Mouse (Mus musculus): ENCODE results near the gene Smurf1.

The Smurf1 gene

DNA sequence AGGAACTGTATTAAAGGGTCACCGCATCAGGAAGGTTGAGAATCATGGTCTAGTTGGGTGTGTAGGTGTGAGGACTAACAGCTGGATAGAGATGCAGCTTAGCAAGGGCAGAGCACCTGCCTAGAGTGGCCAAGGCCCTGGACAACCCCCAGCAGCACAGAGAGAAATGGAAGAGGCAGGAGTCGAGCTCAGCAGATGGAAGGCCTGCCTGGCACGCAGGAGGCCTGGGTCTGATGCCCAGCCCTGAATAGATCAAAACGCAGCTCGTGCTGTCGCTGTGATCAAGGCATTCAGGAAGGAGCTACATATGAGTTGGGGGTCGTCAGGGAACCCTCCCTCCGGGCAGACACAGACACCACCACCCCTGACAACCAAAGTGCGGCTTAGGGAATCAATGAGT, 7.4 kb downstream of the Smurf1 start:
- DNase-seq (ENCODE audit: inconsistent ontology term) = no peak

DNA sequence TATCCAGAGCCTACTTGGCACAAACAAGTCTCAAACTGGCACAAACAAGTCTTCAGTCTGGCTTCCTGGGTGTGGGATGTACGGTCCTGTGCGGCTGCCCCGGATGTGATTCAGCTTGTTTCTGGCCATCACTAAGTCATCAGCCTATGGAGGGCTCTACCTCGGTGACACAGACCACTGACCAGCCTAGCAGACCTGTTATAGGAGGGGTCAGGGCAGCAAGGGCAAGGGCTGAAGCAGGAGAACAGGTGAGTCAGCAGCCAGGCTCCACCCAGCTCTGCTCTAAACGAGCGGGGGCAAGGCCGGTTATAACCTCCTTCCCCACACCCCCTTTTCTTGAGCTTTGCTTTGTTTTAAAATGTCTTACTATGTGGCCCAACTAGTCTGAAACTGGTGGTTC, 11.2 kb downstream of the Smurf1 start:
- no peak for DNase-seq (ENCODE audit: inconsistent ontology term)

DNA sequence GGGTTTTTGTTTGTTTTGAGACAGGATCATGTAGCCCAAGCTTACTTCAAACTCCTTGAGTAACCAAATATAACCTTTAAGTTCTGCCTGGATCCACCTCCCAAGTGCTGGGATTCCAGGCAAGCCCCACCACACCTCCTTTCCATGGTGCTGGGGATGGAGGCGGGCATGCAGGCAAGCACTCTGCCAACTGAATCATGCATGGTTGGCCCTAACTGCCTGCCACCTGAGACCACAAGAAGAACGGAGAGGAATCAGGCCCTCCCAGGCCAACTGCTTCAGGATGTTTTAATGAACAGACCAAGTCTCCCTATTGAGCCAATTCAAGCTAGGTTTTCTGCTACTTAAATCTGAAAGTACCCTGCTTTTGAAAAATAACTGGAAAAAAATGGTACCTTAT, 13.1 kb downstream of the Smurf1 start:
- DNase-seq (ENCODE audit: inconsistent ontology term) = no peak

DNA sequence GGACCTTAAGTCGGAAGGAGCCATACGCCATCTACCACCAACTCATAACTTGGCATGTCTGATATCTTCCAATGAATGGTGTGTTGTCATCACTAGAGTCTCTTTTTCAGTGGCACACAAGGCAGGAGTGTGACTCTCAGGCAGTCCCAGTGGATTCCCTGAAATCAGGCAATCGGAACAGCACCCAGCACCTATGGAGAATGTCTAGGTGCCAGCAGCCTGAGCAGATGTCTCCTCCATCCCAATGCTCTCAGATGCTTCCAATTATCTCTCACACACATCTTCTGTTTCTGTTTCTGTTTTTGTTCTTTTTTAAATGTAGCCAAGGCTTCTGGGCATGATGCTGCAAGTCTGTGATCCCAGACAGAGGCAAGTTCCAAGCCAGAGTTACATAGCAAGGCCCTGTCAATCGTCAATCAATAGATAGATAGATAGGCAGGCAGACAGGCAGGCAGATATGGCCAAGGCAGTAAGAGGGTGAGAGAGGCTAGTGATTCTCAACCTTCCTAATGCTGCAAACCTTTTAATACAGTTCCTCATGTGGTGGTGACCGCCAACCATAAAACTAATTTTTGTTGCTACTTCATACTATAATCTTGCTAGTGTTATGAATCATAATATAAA, 15.1 kb downstream of the Smurf1 start:
- DNase-seq (ENCODE audit: inconsistent ontology term) = no peak

DNA sequence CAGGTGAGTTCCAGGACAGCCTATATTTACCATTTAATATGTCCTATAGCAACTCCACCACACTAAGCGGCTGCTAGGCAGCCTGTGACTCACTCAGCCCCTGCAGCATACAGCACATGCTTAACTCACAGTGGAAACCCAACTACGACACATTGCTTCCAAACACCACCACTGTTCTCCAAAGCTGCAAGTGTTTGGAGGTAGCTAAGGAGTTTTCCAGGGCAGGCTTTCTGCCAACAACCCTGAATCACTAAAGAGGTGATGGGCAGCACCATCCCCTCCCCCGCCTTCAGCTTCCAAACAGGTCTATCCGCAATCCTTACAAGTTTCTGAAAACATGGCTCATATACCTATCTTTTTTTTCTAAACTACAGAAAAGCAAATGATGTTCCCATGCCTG, 15.8 kb downstream of the Smurf1 start:
- DNase-seq (ENCODE audit: inconsistent ontology term) = no peak

DNA sequence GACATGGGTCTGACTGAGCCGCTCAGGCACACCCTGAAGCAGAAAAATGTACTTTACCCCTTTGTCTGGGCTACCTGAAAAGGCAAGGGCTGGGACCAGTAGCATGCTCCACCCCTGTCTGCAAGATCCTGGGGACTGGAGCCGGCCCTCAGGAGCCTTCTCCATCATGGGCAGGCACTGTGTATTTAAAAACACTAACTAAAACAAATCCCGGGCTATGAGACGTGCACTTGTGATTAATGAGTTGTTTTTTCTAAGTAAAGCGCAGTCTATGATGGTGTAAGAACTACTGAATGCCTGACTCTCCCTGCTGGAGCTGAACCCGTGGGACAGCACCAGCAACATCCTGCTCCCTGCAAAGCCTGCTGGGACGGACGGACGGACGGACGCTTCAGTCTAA, 17.2 kb downstream of the Smurf1 start:
- no peak for DNase-seq (ENCODE audit: inconsistent ontology term)

DNA sequence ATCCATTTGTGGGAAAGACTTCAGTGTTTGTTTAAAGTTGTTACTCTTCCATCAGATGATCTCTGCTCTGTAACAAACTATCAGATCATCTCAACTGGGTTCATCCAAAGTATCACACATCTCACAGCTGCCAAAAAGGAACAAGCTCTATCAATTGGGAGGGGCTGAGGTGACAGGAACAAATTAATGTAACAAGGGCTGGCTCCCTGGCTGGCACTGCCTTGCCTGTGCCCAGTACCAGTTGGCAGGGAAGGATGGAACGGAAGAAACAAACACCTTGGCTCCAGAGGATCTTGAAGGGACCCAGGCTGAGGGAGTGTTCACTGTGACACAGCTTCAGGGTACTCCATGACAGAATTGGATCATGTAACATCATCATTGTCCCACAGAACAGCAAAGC, 17.6 kb downstream of the Smurf1 start:
- no peak for DNase-seq (ENCODE audit: inconsistent ontology term)

DNA sequence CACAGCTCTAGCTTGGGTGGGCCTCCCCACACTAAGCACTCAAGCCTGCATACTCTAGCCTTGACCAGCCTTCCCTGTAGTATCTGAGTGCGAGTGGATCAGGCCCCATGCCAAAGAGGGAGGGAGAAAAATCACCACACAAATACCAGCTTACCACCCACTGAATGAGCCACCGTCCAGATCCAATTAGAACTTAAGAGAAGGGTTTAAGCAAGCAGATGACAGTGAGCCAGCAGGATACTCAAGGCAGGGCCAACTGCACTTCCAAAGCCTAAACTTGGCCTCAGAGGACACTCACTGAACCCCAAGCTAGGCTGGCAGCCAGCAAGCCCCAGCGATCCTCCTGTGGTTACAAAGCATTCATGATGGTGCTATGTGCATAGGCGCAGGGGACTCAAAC, 19.6 kb downstream of the Smurf1 start:
- peak; percentile 95 for DNase-seq (ENCODE audit: inconsistent ontology term)

DNA sequence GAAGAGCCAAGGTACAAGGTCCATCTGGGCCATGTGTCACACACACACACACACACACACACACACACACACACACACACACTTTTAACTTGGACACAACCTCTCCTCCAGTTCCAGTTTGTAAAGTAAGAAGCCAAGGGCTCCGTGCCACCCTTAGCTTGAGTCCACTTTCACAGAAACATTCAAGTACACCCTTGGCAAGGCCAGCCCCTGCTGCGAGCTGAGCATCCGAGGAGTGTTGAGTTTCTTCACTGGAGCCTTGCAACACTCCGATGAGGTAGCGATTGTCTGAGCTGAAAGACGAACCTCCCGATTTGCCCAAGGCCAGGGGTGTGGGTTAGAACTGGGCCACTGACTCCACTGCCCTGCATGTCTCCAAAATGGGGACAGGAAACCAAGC, 20.7 kb downstream of the Smurf1 start:
- DNase-seq (ENCODE audit: inconsistent ontology term) = no peak

DNA sequence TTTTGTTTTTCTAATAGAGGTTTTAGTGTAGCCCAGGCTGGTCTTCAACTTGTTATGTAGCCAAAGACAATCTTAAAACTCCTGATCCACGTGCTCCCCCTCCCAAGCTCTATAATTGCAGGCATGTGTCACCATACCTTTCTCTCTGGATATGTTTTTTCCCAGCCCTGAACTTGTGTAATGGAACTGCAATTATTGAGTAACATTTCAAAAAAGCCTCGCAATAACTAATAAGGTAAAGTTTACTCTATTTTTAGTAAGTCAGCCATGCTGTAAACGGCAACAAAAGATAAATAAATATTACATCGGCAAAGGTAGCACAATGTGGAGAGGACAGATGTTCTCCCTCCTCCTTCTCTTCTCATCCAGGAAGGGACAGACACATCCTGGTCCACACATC, 21.3 kb downstream of the Smurf1 start:
- DNase-seq (ENCODE audit: inconsistent ontology term) = no peak

DNA sequence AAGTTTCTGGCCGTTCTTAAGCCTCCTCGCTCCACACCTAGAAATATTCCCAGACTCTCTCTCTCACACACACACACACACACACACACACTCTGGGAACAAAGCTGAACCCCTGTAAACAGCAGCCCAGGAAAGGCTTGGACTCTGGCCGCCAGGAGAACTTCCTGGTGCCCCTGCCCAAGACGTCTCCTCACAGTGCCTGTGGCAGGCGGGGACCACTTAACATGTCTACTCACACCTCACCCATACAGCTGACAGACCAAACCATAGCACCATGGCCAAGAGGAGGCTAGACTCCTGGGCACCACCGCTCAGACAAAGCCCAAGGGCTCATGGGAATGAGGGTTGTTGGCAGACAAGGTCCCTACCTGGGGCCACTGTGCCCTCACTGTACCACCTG, 22.3 kb downstream of the Smurf1 start:
- DNase-seq (ENCODE audit: inconsistent ontology term) = no peak

DNA sequence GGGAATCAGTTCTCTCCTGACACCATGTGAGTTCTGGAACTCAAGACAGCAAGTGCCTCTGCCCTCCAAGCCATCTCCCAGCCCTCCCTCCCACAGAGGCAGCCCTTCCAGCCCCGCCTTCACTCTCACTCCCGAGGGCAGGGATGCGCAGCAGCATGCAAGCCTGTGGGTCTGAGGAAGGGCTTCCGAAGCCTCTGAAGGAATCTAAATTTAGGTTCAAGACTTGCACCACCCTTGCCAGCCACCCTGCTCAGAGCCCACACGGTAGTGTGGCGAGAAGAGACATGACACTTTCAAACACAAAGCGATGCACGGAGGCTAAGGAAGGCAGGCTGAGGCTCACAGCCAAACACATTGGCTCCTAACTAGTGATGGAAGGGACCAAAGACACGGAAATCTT, 23.2 kb downstream of the Smurf1 start:
- DNase-seq (ENCODE audit: inconsistent ontology term) = no peak

DNA sequence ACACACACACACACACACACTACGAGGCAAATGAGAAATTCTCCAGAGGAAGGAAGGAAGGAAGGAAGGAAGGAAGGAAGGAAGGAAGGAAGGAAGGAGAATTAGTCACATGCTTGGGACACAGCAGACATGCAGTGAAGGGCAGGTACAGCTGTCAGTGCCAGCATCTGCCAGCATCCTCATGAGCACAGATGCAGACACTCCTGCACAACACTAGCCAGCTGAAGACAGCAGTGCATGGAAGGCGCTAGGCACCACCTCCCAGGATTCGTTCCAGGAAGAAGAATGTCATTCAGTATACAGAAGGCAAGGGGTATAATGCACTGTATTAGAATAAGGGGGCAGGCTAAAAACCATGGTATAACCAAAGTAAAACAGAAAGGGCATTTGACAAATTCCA, 24.7 kb downstream of the Smurf1 start:
- no peak for DNase-seq (ENCODE audit: inconsistent ontology term)

DNA sequence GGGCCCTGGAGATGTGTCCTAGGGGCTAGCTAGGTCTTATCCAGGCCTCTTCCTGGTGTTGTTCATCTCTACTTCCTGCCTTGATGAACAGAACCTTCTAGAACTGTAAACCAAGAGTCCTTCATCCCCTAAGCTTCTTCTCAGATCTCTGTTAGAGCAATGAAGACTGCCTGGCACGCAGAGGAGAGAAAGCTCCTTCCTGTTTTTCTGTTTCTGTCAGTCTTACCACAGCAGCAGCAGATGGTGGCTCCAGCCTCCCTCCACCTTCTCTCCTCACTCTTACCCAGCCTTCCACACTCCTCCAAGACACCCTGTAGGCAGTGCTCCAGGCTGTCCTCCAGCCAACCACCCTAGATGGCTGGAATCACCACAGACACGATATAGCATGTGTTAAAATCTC, 28.3 kb downstream of the Smurf1 start:
- no peak for DNase-seq (ENCODE audit: inconsistent ontology term)

DNA sequence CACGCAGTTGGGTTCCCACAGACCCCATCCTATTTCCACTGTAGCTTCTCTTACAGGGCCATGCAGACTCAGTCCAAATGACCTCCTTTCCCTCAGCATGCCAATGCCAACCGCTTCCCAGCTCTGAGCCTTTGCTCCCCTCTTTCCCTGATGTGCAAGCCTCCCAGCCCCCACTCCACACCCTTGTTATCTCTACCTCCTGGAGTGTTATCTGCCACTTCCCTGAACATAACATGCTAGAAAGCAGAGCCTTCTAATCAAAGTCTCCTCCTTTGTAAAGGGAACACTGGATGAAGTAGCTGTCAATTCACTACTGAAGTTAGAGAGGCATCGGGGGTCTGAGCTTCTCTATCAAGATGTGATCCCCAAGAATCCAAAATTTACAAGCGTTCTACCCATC, 32.2 kb downstream of the Smurf1 start:
- DNase-seq (ENCODE audit: inconsistent ontology term) = no peak

DNA sequence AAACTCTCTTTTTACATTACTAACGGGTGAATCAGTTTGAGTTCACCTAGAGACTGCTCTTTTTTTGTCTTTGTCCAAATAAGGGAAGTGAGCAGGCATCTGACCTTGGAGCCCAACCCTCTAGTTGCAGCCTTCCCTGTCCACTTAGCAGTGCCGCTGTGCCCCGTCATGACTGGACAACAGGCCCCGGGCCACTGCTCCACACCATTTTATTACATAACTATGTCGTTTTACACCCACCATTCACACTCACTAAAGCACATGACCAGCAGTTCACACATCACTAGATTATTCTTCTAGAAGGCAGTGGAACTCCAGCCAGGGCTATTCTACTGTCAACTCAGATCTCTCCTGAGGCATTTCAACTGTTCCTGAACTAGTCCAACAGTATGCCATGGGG, 33.8 kb downstream of the Smurf1 start:
- peak; percentile 62 for DNase-seq (ENCODE audit: inconsistent ontology term)

DNA sequence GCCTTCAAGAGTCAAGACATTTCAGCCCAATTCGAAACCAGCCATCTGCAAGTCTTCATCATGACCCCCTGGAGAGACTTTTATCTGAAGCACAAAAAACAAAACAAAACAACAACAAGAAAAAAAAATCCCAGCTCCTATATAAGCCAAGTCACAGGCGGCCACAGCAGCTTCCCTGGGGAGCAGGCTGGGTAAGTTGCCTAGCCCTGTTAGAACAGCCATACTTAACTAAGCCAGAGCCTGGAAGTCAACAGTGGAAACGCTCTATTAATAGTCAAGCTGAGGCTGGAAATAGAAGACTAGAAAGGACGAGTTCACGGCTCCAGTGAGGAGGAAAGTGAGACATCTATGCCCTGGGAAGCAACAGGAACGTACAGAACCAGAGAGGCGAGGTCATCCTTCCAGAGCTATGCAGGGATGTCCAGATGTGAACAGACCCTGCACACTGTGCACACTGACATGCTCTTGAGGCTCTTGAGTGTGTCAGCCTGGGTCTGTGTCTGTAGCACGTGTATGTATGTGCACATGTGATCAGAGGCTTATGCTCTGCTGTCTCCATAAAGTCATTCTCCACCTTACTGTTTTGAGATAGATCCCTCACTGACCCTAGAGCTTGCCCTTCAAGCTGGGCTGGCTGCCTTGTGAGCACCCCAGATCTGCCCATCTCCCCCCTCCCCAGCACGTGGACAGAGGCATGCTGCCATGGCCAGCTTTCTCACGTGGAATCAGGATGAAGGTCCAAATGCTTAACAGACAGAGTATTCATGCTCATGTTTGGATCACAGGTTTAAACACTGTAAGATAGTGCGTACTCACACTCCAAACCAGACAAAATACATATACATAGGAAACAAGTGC, 36.6 kb downstream of the Smurf1 start:
- DNase-seq (ENCODE audit: inconsistent ontology term) = no peak

DNA sequence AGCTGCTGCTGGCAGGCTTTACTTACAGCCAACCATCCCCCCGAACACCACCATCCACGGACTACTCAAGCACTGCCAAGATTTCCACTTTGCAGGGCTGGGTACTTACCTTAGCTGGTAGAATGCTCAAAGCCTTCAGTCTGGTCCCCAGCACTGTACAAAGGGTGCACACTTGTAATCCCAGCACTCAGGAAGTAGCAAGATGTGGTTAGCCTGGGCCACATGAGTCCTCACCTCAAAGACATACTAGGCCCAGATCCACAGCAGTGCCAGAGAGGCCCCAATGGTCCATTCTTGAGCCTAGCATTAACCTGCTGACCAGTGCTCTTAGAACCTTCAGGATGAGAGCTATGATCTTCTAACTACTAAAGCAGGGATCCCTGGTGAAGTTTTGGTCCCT, 39.4 kb downstream of the Smurf1 start:
- DNase-seq (ENCODE audit: inconsistent ontology term) = no peak

DNA sequence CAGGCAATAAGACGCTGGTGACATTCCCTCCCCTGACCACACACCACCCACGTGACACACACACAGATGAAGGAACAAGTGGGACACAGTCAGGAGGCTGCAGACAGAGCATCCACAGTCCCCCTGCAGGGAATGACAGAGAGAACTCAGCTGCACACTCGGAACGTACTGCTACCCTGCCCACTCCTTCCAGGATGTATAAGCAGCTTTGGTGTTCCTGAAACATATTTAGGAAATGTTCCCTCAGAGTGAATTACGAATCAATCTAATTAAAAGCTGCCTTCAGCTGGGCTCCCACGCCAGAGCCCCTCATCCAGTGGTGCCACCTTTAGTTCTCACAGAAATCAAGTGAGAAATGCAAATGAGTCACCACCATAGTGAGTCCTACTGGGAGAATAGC, 42.3 kb downstream of the Smurf1 start:
- DNase-seq (ENCODE audit: inconsistent ontology term) = peak; percentile 68

DNA sequence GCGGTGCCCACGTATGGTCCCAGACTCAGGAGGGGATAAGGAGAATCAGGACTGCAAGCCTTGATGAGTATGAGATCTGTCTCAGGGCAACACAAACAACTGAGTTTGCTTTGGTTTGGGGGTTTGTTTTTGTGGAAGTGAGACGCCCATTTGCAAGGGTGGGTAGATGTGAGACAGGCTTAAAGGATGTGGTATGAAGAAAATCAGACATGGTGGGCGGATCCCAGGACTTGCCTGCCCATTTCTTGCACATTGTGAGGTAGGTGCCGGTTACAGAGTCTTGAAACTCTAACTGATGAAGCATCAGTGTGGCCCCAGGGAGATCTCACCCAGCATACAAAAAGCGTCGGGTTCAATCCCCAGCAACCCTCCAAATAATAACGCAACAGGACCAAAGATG, 45.9 kb downstream of the Smurf1 start:
- DNase-seq (ENCODE audit: inconsistent ontology term) = no peak

DNA sequence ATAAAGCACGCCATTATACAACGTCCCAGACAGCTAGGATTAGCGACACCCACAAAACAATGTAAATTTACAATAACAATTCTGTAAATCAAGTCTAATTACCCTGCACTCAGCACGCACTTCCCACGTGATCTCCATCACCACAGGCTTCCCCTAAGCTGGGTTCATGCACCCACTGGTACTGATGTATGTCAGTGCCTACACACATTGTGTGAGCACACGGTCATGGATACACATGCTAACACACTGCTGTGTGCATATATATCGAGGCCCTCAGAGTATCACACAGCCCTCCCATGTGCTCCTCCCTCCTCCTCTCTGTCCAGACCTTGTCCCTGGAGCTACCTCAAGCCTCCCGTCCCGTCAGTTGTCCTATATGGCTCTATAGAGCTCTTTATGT, 46.5 kb downstream of the Smurf1 start:
- DNase-seq (ENCODE audit: inconsistent ontology term) = no peak

DNA sequence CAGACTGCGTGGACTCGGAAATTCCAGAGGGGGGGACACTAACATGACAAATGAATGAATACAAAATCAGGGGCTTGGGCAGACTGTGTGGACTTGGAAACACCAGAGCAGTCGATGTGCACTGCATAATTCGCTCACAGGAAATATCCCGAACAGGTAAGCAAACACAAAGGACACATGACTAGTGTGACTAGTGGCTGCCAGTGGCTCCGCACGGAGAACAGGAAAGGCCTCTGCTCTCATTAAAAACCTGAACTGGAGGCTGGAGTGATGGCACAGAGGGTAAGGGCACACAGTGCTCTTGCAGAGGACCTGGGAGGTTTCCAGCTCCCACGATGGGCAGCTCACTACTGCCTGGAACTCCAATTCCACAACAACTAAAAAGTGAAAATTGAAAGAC, 47.4 kb downstream of the Smurf1 start:
- DNase-seq (ENCODE audit: inconsistent ontology term) = no peak

DNA sequence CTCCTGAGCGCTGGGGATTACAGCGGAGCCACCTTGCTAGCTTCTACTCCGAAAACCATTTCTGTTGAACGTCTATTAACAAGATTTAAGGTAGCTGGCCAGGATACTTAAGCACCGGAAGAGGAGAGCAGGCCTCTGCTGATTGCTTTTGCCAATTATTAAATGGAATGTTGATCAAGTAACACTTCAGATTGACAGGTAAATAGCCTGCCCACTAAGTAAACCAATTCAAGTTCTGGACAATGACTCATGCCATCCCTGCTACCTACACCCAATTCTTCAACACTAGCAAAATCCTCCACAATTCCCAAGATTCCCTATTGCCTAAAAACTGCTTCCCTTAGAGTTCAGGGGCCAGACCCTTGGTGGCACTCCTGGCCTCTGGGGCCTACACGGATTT, 48.5 kb downstream of the Smurf1 start:
- no peak for DNase-seq (ENCODE audit: inconsistent ontology term)

DNA sequence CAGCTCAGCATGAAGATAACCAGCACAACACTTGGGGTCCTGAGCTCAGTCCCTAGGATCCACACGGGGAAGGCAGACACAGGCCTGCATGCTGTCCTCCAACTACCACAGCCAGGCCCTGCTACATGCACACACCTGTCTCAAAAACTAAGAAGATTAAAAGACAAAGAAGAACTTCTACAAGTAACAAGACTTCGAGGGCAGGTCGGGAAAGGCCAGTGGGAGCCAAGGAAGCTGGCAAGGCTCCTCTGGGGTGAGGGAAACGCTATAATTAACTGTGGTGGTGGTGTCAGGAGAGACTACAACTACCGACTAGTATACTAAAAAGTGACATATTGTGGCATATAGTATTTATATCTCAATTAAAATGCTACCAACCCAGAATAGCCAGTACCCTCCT, 49.8 kb downstream of the Smurf1 start:
- DNase-seq (ENCODE audit: inconsistent ontology term) = no peak
